Mouse (Mus musculus): ENCODE results near the gene Kif26a. TPM values are rescaled to one million over a fixed set of nuclear protein-coding genes. Genes with fewer than 3 reads are reported as not detected.

The Kif26a gene
- polyA plus RNA-seq, 1 experiment from 2014 or later, result 2.2 TPM

DNA sequence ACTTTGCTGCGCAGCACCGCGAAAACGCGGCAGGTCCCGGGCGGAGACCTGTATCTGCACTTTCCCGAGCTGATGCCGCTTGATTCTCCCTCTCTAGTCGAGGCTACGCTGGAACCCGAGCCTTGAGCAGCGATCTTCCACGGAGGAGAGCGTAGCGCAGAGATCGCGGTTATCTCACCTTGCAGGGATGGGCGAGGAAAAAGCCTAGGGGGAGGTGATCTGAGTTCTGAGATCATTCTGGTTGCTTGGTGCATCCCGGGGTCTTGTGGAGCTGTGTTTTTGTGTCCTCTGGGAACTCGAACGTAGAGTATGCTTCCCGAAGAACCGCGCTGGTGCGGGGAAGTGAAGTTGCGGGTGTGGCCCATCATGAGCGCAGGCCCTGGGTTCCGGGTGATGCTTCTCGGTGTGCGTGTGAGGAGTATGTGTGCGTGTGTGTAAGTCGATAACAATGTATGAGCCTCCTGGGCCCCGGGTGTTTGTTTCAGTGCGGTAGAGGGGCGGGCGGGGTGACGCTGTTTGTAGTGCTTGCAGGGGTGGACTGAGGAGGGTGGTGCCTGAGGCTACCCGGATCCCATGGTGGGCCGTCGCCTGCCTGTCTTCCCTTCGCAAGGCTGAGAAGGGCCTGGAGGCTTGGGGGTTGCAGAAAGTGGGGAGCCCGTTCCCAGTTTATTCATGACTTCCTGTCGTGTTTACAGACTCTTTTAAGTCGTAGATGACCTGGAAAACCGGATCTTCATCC lies 1.5 kb upstream of the Kif26a start:
- peaks cover 65% of the 10 kb centered on the region for H3K27me3 ChIP-seq (ENCODE audit: insufficient read depth, low read length)
- no peak for TF ChIP-seq CTCF (IDR thresholded peaks at IDR 0.05; ENCODE audit: low read depth)
- no peak overlapping the region for H3K9ac ChIP-seq
- under 1% methylated on average over 46 of the region's 46 CpGs for WGBS
- no peak overlapping the region for H3K27ac ChIP-seq (ENCODE audit: low read depth)
- H3K4me3 ChIP-seq (ENCODE audit: low read depth, low read length), result peak overlapping the region; percentile 52
- H3K36me3 ChIP-seq (ENCODE audit: insufficient read depth), result no peaks in the 10 kb centered on the region
- H3K4me2 ChIP-seq, result peak overlapping the region; percentile 89
- DNase-seq (no peak), ATAC-seq (ENCODE audit: insufficient read depth) (no peak)
- H3K9me3 ChIP-seq (ENCODE audit: low read depth, low read length), result no peaks in the 10 kb centered on the region
- no peaks in the 10 kb centered on the region for H3K4me1 ChIP-seq (ENCODE audit: insufficient read depth)

DNA sequence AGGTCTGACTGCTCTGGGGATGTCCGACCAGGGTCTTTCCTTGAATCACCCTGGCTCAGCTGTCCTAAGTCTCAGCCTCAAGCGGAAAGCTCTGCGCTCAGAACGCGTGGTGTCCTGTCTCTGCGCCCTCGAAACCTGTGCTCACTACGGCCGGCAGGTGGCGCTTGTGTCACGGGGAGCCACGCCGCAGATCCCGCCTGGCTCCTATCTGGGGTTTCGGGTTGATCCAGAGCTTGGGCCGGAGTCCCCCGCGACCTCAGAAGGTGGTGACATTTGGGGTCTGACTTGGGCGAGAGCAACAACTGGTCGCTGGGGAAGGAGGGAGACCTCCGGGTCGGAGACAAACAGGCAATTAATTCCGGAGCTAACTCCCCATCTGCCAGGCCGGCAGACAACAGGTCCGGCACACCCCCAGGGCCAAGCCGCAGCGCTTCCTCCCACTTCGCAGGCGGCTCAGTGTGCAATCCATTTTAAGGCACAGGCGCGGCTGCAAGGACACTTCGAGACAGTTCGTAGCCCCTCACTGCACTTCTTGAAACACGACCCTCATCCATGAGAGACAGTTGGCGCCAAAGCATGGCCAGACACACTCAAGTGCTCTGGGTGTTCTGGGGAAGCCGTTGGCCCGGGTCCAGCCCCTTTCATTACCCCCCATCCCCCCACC lies 665 bp upstream of the Kif26a start:
- no peaks in the 10 kb centered on the region for H3K4me1 ChIP-seq (ENCODE audit: insufficient read depth)
- DNase-seq (peak; percentile 93), ATAC-seq (ENCODE audit: insufficient read depth) (peak; percentile 57)
- peaks cover 65% of the 10 kb centered on the region for H3K27me3 ChIP-seq (ENCODE audit: insufficient read depth, low read length)
- peak; percentile 99 for TF ChIP-seq CTCF (IDR thresholded peaks at IDR 0.05; ENCODE audit: low read depth)
- peak overlapping the region; percentile 89 for H3K4me2 ChIP-seq
- WGBS, result under 1% methylated on average over 37 of the region's 37 CpGs
- no peak overlapping the region for H3K27ac ChIP-seq (ENCODE audit: low read depth)
- H3K36me3 ChIP-seq (ENCODE audit: insufficient read depth), result no peaks in the 10 kb centered on the region
- no peaks in the 10 kb centered on the region for H3K9me3 ChIP-seq (ENCODE audit: low read depth, low read length)
- H3K9ac ChIP-seq, result 0 out of 2 replicates have a peak overlapping the region, but pooled peaks have one; percentile 3
- peak overlapping the region; percentile 52 for H3K4me3 ChIP-seq (ENCODE audit: low read depth, low read length)

DNA sequence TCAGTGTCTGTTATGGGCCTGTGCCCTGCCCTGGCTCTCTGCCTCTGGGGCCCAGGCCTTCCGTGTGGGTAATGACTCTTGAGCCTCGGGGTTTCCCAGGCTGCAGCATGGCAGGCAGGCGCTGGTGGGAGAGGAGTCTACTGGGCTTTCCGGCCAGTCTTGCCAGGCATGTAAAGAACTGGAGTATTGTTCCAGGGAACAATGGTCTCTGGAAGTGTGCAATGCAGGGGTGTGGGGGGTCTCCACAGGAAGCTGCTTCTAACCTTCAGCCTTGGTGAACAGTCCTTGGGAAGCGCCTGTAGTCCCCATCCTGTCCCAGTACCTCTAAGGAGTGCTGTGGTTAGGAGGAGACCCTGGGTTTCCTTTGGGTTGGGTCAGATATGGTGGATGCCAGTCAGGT lies 1.4 kb downstream of the Kif26a start:
- Histone ChIP-seq H3K4me3 (ENCODE audit: low read depth, low read length) (peak overlapping the region; percentile 52), H3K4me2 (peak overlapping the region; percentile 89), H3K36me3 (ENCODE audit: insufficient read depth) (no peaks in the 10 kb centered on the region), H3K27ac (ENCODE audit: low read depth) (no peak overlapping the region), H3K4me1 (ENCODE audit: insufficient read depth) (0 out of 2 replicates have a peak, but pooled peaks cover 3% of the 10 kb centered on the region), H3K27me3 (ENCODE audit: insufficient read depth, low read length) (peaks cover 46% of the 10 kb centered on the region), H3K9ac (peak overlapping the region; percentile 64; the same call in 1 of the 2 replicates), H3K9me3 (ENCODE audit: low read depth, low read length) (no peaks in the 10 kb centered on the region)
- ATAC-seq (ENCODE audit: insufficient read depth) (no peak), DNase-seq (peak; percentile 36)
- 28% methylated on average over 5 of the region's 5 CpGs for whole genome bisulfite sequencing
- no peak for TF ChIP-seq CTCF (IDR thresholded peaks at IDR 0.05; ENCODE audit: low read depth)

DNA sequence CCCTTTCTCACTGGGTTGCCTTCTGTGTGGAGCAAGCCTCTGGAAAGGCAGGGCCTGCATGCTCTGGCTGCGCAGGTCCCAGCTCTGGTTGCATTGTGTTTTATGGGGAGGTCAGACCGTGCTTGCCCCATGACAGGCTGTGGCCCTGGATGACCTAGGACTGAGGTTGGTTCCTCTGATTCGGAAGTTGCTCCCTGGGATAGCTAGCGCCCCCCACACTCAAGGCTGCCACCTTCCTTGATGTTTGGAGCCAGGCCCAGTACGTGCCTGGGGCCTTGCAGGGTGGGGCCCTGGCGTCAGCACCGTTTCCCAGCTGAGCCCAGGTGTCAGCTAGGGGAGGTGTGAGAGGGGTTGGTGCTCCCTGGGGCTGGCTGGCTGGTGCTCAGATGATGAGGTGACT lies 4.0 kb downstream of the Kif26a start:
- Histone ChIP-seq H3K9me3 (ENCODE audit: low read depth, low read length) (no peaks in the 10 kb centered on the region), H3K4me1 (ENCODE audit: insufficient read depth) (0 out of 2 replicates have a peak, but pooled peaks cover 3% of the 10 kb centered on the region), H3K4me3 (ENCODE audit: low read depth, low read length) (no peak overlapping the region), H3K36me3 (ENCODE audit: insufficient read depth) (no peaks in the 10 kb centered on the region), H3K9ac (no peak overlapping the region), H3K4me2 (0 out of 2 replicates have a peak overlapping the region, but pooled peaks have one; percentile 18), H3K27ac (ENCODE audit: low read depth) (no peak overlapping the region), H3K27me3 (ENCODE audit: insufficient read depth, low read length) (peaks cover 20% of the 10 kb centered on the region)
- TF ChIP-seq CTCF (IDR thresholded peaks at IDR 0.05; ENCODE audit: low read depth), result no peak
- no peak for ATAC-seq (ENCODE audit: insufficient read depth)
- no peak for DNase-seq
- 46% methylated on average over 7 of the region's 7 CpGs for WGBS

DNA sequence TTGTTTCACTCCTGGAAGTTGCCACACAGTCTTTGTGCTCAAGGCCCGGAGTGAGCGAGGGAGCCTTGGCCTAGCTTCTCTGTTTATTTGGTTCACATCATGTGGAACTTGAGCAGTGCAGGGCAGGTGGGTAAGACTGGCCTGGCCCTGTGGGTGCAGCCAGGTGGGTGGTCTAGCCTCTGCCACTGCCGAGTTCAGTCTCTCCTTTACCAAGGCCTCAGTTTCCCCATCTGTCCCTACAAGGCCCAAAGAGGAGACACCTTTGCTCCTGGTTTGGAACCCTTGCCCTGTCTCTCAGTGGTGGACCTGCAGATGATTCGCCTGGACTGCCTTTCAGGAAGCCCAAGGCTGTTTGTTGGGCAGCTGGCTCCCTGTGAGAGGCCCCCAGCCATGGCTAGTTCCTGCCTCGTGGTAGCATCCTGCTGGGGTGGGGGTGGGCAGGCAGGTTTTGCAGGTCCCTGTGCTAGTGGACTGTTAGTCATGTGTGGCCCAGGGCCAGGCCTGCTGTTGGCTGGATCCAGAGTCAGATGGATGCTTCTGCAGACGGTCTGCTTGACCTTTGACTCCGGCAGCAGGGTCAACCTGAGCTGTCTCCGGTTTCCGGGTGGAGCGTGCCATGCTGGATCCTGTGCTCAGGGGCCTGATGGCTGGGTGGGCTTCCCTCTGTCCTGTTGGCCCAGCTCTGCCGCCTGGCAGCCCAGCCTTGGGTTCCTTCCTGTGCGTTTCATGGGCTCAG lies 5.4 kb downstream of the Kif26a start:
- ATAC-seq (ENCODE audit: insufficient read depth) (no peak), DNase-seq (peak; percentile 47)
- WGBS, result 28% methylated on average over 12 of the region's 12 CpGs

DNA sequence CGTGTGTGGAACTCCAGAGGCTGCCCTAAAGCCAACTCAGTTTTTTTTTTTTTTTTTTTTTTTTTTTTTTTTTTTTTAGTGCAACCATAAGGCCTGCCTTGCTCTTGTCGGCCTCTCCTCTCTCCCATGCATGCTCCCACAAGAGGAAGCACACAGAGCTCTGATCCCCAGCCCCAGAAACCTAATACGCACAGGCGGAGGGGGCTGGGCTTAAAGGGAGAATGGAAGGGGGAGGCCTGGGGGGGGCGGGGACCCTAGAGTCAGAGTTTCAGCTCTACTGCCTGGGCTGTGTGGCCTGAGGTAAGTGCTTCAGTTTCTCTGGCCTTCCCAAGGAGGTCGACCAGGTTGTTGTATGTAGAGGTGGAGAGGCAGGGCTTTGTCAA lies 6.0 kb downstream of the Kif26a start:
- no peak for ATAC-seq (ENCODE audit: insufficient read depth)

More for the DNA sequence above, 5.4 kb downstream of the Kif26a start:
- peaks cover 12% of the 10 kb centered on the region; the same call in 1 of the 2 replicates for H3K27me3 ChIP-seq (ENCODE audit: insufficient read depth, low read length)
- no peaks in the 10 kb centered on the region for H3K9me3 ChIP-seq (ENCODE audit: low read depth, low read length)
- peak overlapping the region; percentile 21; the same call in 1 of the 2 replicates for H3K27ac ChIP-seq (ENCODE audit: low read depth)
- H3K4me3 ChIP-seq (ENCODE audit: low read depth, low read length), result no peak overlapping the region
- H3K36me3 ChIP-seq (ENCODE audit: insufficient read depth), result no peaks in the 10 kb centered on the region
- peak overlapping the region; percentile 1; the same call in 1 of the 2 replicates for H3K4me2 ChIP-seq
- TF ChIP-seq CTCF (IDR thresholded peaks at IDR 0.05; ENCODE audit: low read depth), result no peak
- 0 out of 2 replicates have a peak, but pooled peaks cover 3% of the 10 kb centered on the region for H3K4me1 ChIP-seq (ENCODE audit: insufficient read depth)
- H3K9ac ChIP-seq, result no peak overlapping the region

More for the DNA sequence above, 6.0 kb downstream of the Kif26a start:
- no peak for DNase-seq
- 0 out of 2 replicates have a peak, but pooled peaks cover 3% of the 10 kb centered on the region for H3K4me1 ChIP-seq (ENCODE audit: insufficient read depth)
- H3K9ac ChIP-seq, result no peak overlapping the region
- H3K9me3 ChIP-seq (ENCODE audit: low read depth, low read length), result no peaks in the 10 kb centered on the region
- no peak overlapping the region for H3K4me3 ChIP-seq (ENCODE audit: low read depth, low read length)
- TF ChIP-seq CTCF (IDR thresholded peaks at IDR 0.05; ENCODE audit: low read depth), result no peak
- no peak overlapping the region for H3K4me2 ChIP-seq
- H3K27ac ChIP-seq (ENCODE audit: low read depth), result no peak overlapping the region
- WGBS, result 36% methylated on average over 6 of the region's 6 CpGs
- peaks cover 7% of the 10 kb centered on the region; the same call in 1 of the 2 replicates for H3K27me3 ChIP-seq (ENCODE audit: insufficient read depth, low read length)
- no peaks in the 10 kb centered on the region for H3K36me3 ChIP-seq (ENCODE audit: insufficient read depth)
